Mouse (Mus musculus) embryonic facial prominence, embryonic 15.5 days (tissue): Measurements from ENCODE around the gene Mvb12b. TPM values are rescaled to one million over a fixed set of nuclear protein-coding genes. Genes with fewer than 3 reads are reported as not detected.

Experiments used
- ATAC-seq: fragments of 200-750 bp; cut with Nextera tagmentation; 2 replicates; pipeline ENCODE4 v1.8.0; 2017; ENCODE audit warnings: low read depth, moderate TSS enrichment; ENCODE audit not compliant: insufficient number of reproducible peaks, low FRiP score, low TSS enrichment
- H3K27ac ChIP-seq: fragments of 300-500 bp; sonication (generic); replicated peaks from 2 replicates; pipeline ENCODE4 v1.5.1; 2015; ENCODE audit warnings: mild to moderate bottlenecking, inconsistent platforms
- H3K27me3 ChIP-seq: fragments of 300-500 bp; sonication (generic); 2 replicates; pipeline ENCODE4 v1.6.1; 2015; ENCODE audit warnings: inconsistent platforms
- H3K36me3 ChIP-seq: fragments of 300-500 bp; sonication (generic); 2 replicates; pipeline ENCODE4 v1.6.1; 2015; ENCODE audit warnings: mild to moderate bottlenecking, inconsistent platforms
- H3K4me1 ChIP-seq: fragments of 300-500 bp; sonication (generic); 2 replicates; pipeline ENCODE4 v1.6.1; 2015; ENCODE audit warnings: inconsistent platforms
- H3K4me2 ChIP-seq: fragments of 300-500 bp; sonication (generic); replicated peaks from 2 replicates; pipeline ENCODE4 v1.6.1; 2015; ENCODE audit warnings: mild to moderate bottlenecking, inconsistent platforms
- H3K4me3 ChIP-seq: fragments of 300-500 bp; sonication (generic); replicated peaks from 2 replicates; pipeline ENCODE4 v1.5.1; 2015; ENCODE audit warnings: mild to moderate bottlenecking, inconsistent platforms
- H3K9ac ChIP-seq: fragments of 300-500 bp; sonication (generic); 2 replicates; pipeline ENCODE4 v1.6.1; 2015; ENCODE audit warnings: inconsistent platforms
- H3K9me3 ChIP-seq: fragments of 300-500 bp; sonication (generic); replicated peaks from 2 replicates; pipeline ENCODE4 v1.6.1; 2016; ENCODE audit warnings: inconsistent platforms
- WGBS: fragments of 180-500 bp; shearing (Covaris S2); methylation state at CpG from one replicate; pipeline ENCODE4 v1.1.7; 2015; 5-methylcytosine and 5-hydroxymethylcytosine counted together
- polyA plus RNA-seq: library from polyadenylated mRNA; unstranded; fragments of >200 nt; fragmentation: Nextera tagmentation; extraction: Ambion mirVana; gene quantifications from 2 replicates; pipeline ENCODE4 v1.2.1, GENCODE M21; 2015

Mvb12b gene
- polyA plus RNA-seq, 1 experiment from 2014 or later: 22.8 TPM

GRCm38 (mm10) chr2:33682219-33682618, 205.5 kb downstream of the Mvb12b start:
- Histone ChIP-seq H3K9ac (no peak overlapping the region), H3K9me3 (no peaks in the 10 kb centered on the region), H3K4me3 (no peak overlapping the region), H3K36me3 (no peaks in the 10 kb centered on the region), H3K27me3 (peaks cover 4% of the 10 kb centered on the region; the same call in 1 of the 2 replicates), H3K4me2 (no peak overlapping the region), H3K27ac (no peak overlapping the region), H3K4me1 (no peaks in the 10 kb centered on the region)
- 6% methylated on average over 4 of the region's 4 CpGs for WGBS
- ATAC-seq: no peak

Other genes with a start within 250 kb of the Mvb12b start
- 0.59 and 0.67 TPM in 2 replicates for gene Lmx1b, start 247.4 kb downstream of the Mvb12b start, polyA plus RNA-seq